Mouse (Mus musculus): ENCODE data around the gene Cog4. TPM values are rescaled to one million over a fixed set of nuclear protein-coding genes. Genes with fewer than 3 reads are reported as not detected.

Gene Cog4
- polyA plus RNA-seq, 1 experiment from 2014 or later = 79.3 TPM

GRCm38 (mm10) chr8:110809831-110810230, 36.6 kb upstream of the Cog4 start:
- Histone ChIP-seq H3K27ac (ENCODE audit: low read length) (no peak overlapping the region), H3K27me3 (replicated peaks; ENCODE audit: control insufficient read depth, insufficient read depth, low read length) (no peaks in the 10 kb centered on the region), H3K9me3 (ENCODE audit: control insufficient read depth, low read length) (no peaks in the 10 kb centered on the region), H3K4me3 (ENCODE audit: low read length) (no peak overlapping the region), H3K4me2 (ENCODE audit: low read depth, low read length) (no peak overlapping the region), H3K9ac (ENCODE audit: low read depth, low read length) (no peak overlapping the region), H3K4me1 (ENCODE audit: control insufficient read depth, insufficient read depth, low read length) (peaks cover 15% of the 10 kb centered on the region; the same call in 1 of the 2 replicates), H3K36me3 (ENCODE audit: control insufficient read depth, insufficient read depth, low read length) (peaks cover 34% of the 10 kb centered on the region)
- ATAC-seq = no peak
- WGBS = 36% methylated on average over 2 of the region's 2 CpGs

- Histone ChIP-seq H3K4me1 (ENCODE audit: control insufficient read depth, insufficient read depth, low read length) (peaks cover 14% of the 10 kb centered on the region; the same call in 1 of the 2 replicates), H3K27me3 (replicated peaks; ENCODE audit: control insufficient read depth, insufficient read depth, low read length) (no peaks in the 10 kb centered on the region), H3K36me3 (ENCODE audit: control insufficient read depth, insufficient read depth, low read length) (peaks cover 36% of the 10 kb centered on the region), H3K4me2 (ENCODE audit: low read depth, low read length) (no peak overlapping the region), H3K27ac (ENCODE audit: low read length) (no peak overlapping the region), H3K4me3 (ENCODE audit: low read length) (no peak overlapping the region), H3K9me3 (ENCODE audit: control insufficient read depth, low read length) (no peaks in the 10 kb centered on the region), H3K9ac (ENCODE audit: low read depth, low read length) (no peak overlapping the region)
- ATAC-seq = no peak
- 90% methylated on average over 7 of the region's 7 CpGs for WGBS
Measured at GRCm38 (mm10) chr8:110810481-110811065, 35.8 kb upstream of the Cog4 start.

GRCm38 (mm10) chr8:110811116-110811515, 35.3 kb upstream of the Cog4 start:
- no peak overlapping the region for H3K27ac ChIP-seq (ENCODE audit: low read length)
- no peak overlapping the region for H3K4me2 ChIP-seq (ENCODE audit: low read depth, low read length)
- H3K4me3 ChIP-seq (ENCODE audit: low read length) = no peak overlapping the region
- H3K9me3 ChIP-seq (ENCODE audit: control insufficient read depth, low read length) = no peaks in the 10 kb centered on the region
- H3K4me1 ChIP-seq (ENCODE audit: control insufficient read depth, insufficient read depth, low read length) = peaks cover 13% of the 10 kb centered on the region; the same call in 1 of the 2 replicates
- ATAC-seq = no peak
- no peaks in the 10 kb centered on the region for H3K27me3 ChIP-seq (replicated peaks; ENCODE audit: control insufficient read depth, insufficient read depth, low read length)
- peaks cover 36% of the 10 kb centered on the region for H3K36me3 ChIP-seq (ENCODE audit: control insufficient read depth, insufficient read depth, low read length)
- H3K9ac ChIP-seq (ENCODE audit: low read depth, low read length) = no peak overlapping the region
- WGBS = 92% methylated on average over 3 of the region's 3 CpGs

GRCm38 (mm10) chr8:110811793-110812192, 34.6 kb upstream of the Cog4 start:
- Histone ChIP-seq H3K27ac (ENCODE audit: low read length) (no peak overlapping the region), H3K36me3 (ENCODE audit: control insufficient read depth, insufficient read depth, low read length) (peaks cover 36% of the 10 kb centered on the region), H3K9me3 (ENCODE audit: control insufficient read depth, low read length) (no peaks in the 10 kb centered on the region), H3K4me2 (ENCODE audit: low read depth, low read length) (no peak overlapping the region), H3K27me3 (replicated peaks; ENCODE audit: control insufficient read depth, insufficient read depth, low read length) (no peaks in the 10 kb centered on the region), H3K4me3 (ENCODE audit: low read length) (no peak overlapping the region), H3K4me1 (ENCODE audit: control insufficient read depth, insufficient read depth, low read length) (peaks cover 13% of the 10 kb centered on the region; the same call in 1 of the 2 replicates), H3K9ac (ENCODE audit: low read depth, low read length) (no peak overlapping the region)
- WGBS = 93% methylated on average over 7 of the region's 7 CpGs
- no peak for ATAC-seq

DNA sequence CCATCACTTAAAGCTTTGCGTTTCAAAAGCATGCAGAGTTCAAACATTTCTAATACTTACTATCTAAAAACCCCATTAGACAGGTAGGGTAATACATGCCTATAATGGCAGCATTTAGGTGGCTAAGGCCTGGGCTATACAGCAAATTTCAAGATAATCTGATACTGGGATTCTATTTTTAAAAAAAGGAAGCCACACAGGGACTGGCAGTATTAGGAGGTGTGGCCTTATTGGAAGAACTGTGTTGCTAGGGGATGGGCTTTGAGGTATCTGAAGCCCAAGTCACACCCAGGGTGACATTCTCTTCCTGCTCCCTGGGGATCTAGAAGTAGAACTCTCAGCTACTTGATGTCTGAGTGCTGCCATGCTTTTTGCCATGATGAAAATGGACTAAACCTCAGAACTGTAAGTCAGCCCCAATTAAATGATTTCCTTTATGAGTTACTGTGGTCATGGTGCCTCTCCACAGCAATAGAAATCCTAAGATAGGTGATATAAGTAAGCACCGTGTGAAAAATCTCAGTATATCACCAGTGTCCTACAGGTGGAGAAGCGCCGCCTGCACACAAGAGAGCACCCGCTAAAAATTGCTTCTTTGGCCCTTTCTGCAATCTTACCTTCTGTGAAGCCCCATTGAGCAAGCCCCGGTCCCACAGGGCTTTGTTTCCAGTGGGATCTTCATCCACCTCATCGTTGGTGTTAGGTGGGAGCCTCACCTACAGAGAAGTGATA, 33.9 kb upstream of the Cog4 start:
- 95% methylated on average over 7 of the region's 7 CpGs for whole genome bisulfite sequencing
- H3K4me2 ChIP-seq (ENCODE audit: low read depth, low read length) = no peak overlapping the region

DNA sequence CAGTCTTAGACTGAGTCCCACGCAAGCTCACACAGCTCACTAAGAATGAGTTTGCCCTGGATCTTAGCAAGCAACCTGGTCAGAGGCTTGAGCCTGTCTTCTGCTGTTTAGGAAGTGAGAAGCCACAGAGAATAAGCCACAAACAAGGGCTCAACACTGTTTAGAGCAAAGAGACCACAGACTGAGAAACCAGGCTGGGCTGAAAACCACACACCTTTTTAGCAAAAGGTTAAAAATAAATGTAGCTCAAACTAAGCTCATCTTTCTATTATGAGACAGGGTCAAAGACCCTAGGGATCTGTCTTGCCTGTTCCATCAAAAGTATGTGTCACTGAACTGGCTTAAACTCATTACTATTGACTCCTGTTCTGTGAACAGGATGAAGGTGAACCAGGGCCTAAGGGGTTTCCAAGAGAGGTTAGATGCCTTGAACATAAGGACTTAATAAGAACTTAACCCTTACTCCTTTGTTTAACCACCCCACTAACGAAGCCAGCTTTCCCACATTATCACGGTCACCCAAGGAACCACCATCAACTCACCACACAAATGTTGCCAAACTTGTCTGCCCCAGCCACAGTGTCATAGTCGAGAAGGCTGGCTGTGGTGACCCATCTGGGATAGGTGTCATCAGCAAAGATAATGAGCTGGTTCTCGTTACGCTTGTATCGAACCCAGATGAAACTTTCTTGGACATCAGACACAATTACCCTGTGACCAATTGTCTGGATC, 33.2 kb upstream of the Cog4 start:
- WGBS = 92% methylated on average over 7 of the region's 7 CpGs
- peaks cover 43% of the 10 kb centered on the region for H3K36me3 ChIP-seq (ENCODE audit: control insufficient read depth, insufficient read depth, low read length)
- no peaks in the 10 kb centered on the region for H3K27me3 ChIP-seq (replicated peaks; ENCODE audit: control insufficient read depth, insufficient read depth, low read length)
- H3K9ac ChIP-seq (ENCODE audit: low read depth, low read length) = no peak overlapping the region
- no peak overlapping the region for H3K4me3 ChIP-seq (ENCODE audit: low read length)
- no peak for ATAC-seq
- H3K27ac ChIP-seq (ENCODE audit: low read length) = no peak overlapping the region
- H3K9me3 ChIP-seq (ENCODE audit: control insufficient read depth, low read length) = no peaks in the 10 kb centered on the region
- no peak overlapping the region for H3K4me2 ChIP-seq (ENCODE audit: low read depth, low read length)
- peaks cover 13% of the 10 kb centered on the region; the same call in 1 of the 2 replicates for H3K4me1 ChIP-seq (ENCODE audit: control insufficient read depth, insufficient read depth, low read length)

More for the DNA sequence above, 33.9 kb upstream of the Cog4 start:
- no peaks in the 10 kb centered on the region for H3K27me3 ChIP-seq (replicated peaks; ENCODE audit: control insufficient read depth, insufficient read depth, low read length)
- H3K36me3 ChIP-seq (ENCODE audit: control insufficient read depth, insufficient read depth, low read length) = peaks cover 41% of the 10 kb centered on the region
- no peak overlapping the region for H3K9ac ChIP-seq (ENCODE audit: low read depth, low read length)
- ATAC-seq = no peak
- no peak overlapping the region for H3K27ac ChIP-seq (ENCODE audit: low read length)
- H3K4me1 ChIP-seq (ENCODE audit: control insufficient read depth, insufficient read depth, low read length) = peaks cover 13% of the 10 kb centered on the region; the same call in 1 of the 2 replicates
- no peak overlapping the region for H3K4me3 ChIP-seq (ENCODE audit: low read length)
- H3K9me3 ChIP-seq (ENCODE audit: control insufficient read depth, low read length) = no peaks in the 10 kb centered on the region

GRCm38 (mm10) chr8:110815308-110815707, 31.1 kb upstream of the Cog4 start:
- Histone ChIP-seq H3K4me2 (ENCODE audit: low read depth, low read length) (no peak overlapping the region), H3K27ac (ENCODE audit: low read length) (no peak overlapping the region), H3K9me3 (ENCODE audit: control insufficient read depth, low read length) (no peaks in the 10 kb centered on the region), H3K4me1 (ENCODE audit: control insufficient read depth, insufficient read depth, low read length) (no peaks in the 10 kb centered on the region), H3K27me3 (replicated peaks; ENCODE audit: control insufficient read depth, insufficient read depth, low read length) (no peaks in the 10 kb centered on the region), H3K9ac (ENCODE audit: low read depth, low read length) (no peak overlapping the region), H3K36me3 (ENCODE audit: control insufficient read depth, insufficient read depth, low read length) (peaks cover 42% of the 10 kb centered on the region), H3K4me3 (ENCODE audit: low read length) (no peak overlapping the region)
- no peak for ATAC-seq
- WGBS = 77% methylated on average over 3 of the region's 3 CpGs

DNA sequence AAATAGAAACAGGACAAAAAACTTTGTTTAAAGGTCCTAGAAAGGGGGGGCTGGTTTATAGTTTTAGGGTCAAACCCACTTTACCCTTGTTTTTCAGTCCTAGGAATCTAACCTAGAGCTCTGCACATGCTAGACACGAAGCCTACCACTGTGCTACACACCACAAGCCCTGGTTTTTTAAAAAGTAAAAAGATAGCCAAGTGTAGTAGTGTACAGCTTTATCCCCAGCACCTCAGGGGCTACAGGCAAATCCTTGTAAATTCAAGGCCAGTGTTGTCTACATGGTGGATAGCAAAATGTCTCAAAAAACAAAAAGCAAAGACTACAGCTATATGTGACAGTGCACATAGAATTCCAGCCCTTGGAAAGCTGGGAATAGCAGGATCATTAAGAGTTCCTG, 29.4 kb upstream of the Cog4 start:
- H3K9me3 ChIP-seq (ENCODE audit: control insufficient read depth, low read length) = no peaks in the 10 kb centered on the region
- H3K4me3 ChIP-seq (ENCODE audit: low read length) = no peak overlapping the region
- H3K36me3 ChIP-seq (ENCODE audit: control insufficient read depth, insufficient read depth, low read length) = peaks cover 29% of the 10 kb centered on the region
- H3K4me2 ChIP-seq (ENCODE audit: low read depth, low read length) = no peak overlapping the region
- ATAC-seq = no peak
- no peaks in the 10 kb centered on the region for H3K4me1 ChIP-seq (ENCODE audit: control insufficient read depth, insufficient read depth, low read length)
- no peaks in the 10 kb centered on the region for H3K27me3 ChIP-seq (replicated peaks; ENCODE audit: control insufficient read depth, insufficient read depth, low read length)
- 90% methylated on average over 1 of the region's 1 CpGs for WGBS
- H3K27ac ChIP-seq (ENCODE audit: low read length) = no peak overlapping the region
- H3K9ac ChIP-seq (ENCODE audit: low read depth, low read length) = no peak overlapping the region

DNA sequence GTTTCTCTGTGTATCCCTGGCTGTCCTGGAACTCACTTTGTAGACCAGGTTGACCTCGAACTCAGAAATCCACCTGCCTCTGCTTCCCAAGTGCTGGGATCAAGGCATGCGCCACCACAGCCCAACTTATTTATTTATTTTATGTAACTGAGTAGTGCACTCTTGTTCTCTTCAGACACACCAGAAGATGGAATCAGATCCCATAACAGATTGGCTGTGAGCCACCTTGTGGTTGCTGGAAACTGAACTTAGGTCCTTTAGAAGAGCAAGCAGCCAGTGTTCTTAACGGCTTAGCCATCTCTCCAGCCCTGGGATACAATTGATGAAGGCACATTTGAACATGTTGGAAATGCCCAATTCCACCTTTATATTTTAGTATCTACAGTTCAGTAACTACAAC, 27.8 kb upstream of the Cog4 start:
- no peak for ATAC-seq
- Histone ChIP-seq H3K27ac (ENCODE audit: low read length) (no peak overlapping the region), H3K4me1 (ENCODE audit: control insufficient read depth, insufficient read depth, low read length) (no peaks in the 10 kb centered on the region), H3K9me3 (ENCODE audit: control insufficient read depth, low read length) (no peaks in the 10 kb centered on the region), H3K27me3 (replicated peaks; ENCODE audit: control insufficient read depth, insufficient read depth, low read length) (no peaks in the 10 kb centered on the region), H3K4me3 (ENCODE audit: low read length) (no peak overlapping the region), H3K9ac (ENCODE audit: low read depth, low read length) (no peak overlapping the region), H3K4me2 (ENCODE audit: low read depth, low read length) (no peak overlapping the region), H3K36me3 (ENCODE audit: control insufficient read depth, insufficient read depth, low read length) (peaks cover 21% of the 10 kb centered on the region)
- WGBS = 77% methylated on average over 3 of the region's 3 CpGs

All from intestine, embryonic 16.5 days (tissue).